Mouse (Mus musculus): ENCODE results near the gene Gm21969. TPM values are rescaled to one million over a fixed set of nuclear protein-coding genes. Genes with fewer than 3 reads are reported as not detected.

Gene Gm21969
- polyA plus RNA-seq (2015; fragmentation: Nextera tagmentation; extraction: Ambion mirVana), result not detected in 2 replicates

DNA sequence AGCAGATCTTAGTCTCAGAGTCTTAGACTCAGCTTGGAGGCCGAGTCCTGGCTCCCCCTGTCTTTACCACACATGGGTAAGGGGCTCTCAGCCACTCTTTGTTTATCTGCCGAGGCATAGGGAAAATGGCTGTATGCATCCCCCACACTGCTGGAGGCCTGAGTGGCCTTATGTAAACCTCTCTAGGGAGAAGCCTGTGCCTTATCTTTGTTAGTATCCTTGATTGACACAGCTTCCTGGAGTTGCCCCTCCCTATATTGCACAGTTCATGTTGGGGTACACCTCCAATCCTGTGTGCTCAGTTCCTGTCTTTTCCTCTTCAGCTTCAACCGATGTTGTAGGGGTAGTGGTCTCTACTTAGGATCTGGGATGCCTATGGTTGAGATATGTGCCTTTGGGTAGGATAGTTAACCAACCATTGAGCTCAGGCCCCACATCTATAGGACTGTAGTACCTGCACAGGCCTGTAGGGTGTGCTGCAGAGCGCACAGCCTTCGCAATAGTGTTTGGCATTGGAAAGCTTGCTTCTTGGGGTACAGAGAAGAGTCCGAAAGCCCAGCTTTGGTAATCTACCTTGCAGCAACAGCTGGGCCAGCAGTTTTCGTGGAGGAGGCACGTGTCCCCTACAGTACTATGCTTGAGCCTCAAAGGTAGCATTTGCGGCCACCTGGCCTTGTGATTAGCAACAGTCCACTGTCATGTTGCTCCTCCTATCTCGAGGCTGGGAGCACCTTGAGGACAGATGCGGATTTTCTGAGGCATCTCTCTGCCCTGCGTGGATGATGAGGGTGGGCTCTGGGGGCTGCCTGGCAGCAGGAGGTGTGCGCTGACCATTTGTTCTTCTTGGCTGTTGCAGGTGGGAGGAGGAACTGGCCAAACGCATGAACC, at the start of gene Gm21969:
TSS of gene Gm21969 (plus strand) at position 830 of the 888 bp plus-strand sequence.
- Histone ChIP-seq H3K27me3 (replicated peaks; ENCODE audit: insufficient read depth, low read length) (no peaks in the 10 kb centered on the region), H3K4me3 (ENCODE audit: low read depth, low read length) (no peak within 1 kb of the TSS), H3K36me3 (ENCODE audit: insufficient read depth, low read length) (no peaks in the 10 kb centered on the region), H3K9ac (replicated peaks; ENCODE audit: low read depth) (0 out of 2 replicates have a peak within 1 kb of the TSS, but pooled peaks have one; percentile 1), H3K27ac (ENCODE audit: low read length) (peak within 1 kb of the TSS; percentile 83), H3K4me1 (ENCODE audit: insufficient read depth, low read depth, low read length) (peaks cover 27% of the 10 kb centered on the region), H3K4me2 (replicated peaks; ENCODE audit: low read depth, low read length) (no peak within 1 kb of the TSS), H3K9me3 (ENCODE audit: low read length) (no peaks in the 10 kb centered on the region)
- DNase-seq (ENCODE audit: low spot score) (peak; percentile 73), ATAC-seq (no peak)
- TF ChIP-seq CTCF (IDR thresholded peaks at IDR 0.05), result peak; percentile 97
- TF ChIP-seq EP300 (IDR thresholded peaks at IDR 0.05), result peak; percentile 38; the same call in 1 of the 2 replicates
- 48% methylated on average over 14 of the region's 14 CpGs for WGBS

GRCm38 (mm10) chr4:139555235-139555634, 47.8 kb upstream of the Gm21969 start:
- no peak for ATAC-seq
- Histone ChIP-seq H3K27ac (ENCODE audit: low read length) (no peak overlapping the region), H3K9ac (replicated peaks; ENCODE audit: low read depth) (no peak overlapping the region), H3K9me3 (ENCODE audit: low read length) (no peaks in the 10 kb centered on the region), H3K4me1 (ENCODE audit: insufficient read depth, low read depth, low read length) (no peaks in the 10 kb centered on the region), H3K4me3 (ENCODE audit: low read depth, low read length) (no peak overlapping the region), H3K4me2 (replicated peaks; ENCODE audit: low read depth, low read length) (no peak overlapping the region), H3K36me3 (ENCODE audit: insufficient read depth, low read length) (no peaks in the 10 kb centered on the region), H3K27me3 (replicated peaks; ENCODE audit: insufficient read depth, low read length) (no peaks in the 10 kb centered on the region)
- WGBS, result 82% methylated on average over 11 of the region's 11 CpGs
- TF ChIP-seq CTCF (IDR thresholded peaks at IDR 0.05) (no peak), EP300 (IDR thresholded peaks at IDR 0.05) (no peak)
- no peak for DNase-seq (ENCODE audit: low spot score)

DNA sequence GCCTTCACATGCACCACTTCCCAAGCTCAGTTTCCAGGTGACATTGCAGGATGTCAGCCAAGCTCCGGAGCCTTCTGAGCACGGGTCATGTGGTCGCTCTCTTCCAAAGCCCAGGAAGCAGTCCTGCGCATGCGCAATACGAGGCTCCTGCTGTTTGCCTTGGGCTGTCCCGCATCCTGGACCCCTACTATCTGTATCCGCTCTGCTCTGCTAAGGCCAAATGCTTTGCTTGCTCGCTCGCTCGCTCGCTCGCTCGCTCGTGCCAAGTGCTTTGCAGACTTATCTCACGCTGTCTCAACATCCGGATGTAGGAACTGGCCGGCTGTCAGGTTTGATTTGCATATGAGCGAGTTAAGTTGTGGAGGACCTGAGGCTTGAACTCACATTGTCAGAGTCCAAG, 47.0 kb upstream of the Gm21969 start:
- TF ChIP-seq CTCF (IDR thresholded peaks at IDR 0.05) (no peak), EP300 (IDR thresholded peaks at IDR 0.05) (no peak)
- Histone ChIP-seq H3K4me3 (ENCODE audit: low read depth, low read length) (no peak overlapping the region), H3K4me2 (replicated peaks; ENCODE audit: low read depth, low read length) (0 out of 2 replicates have a peak overlapping the region, but pooled peaks have one; percentile 15), H3K9me3 (ENCODE audit: low read length) (no peaks in the 10 kb centered on the region), H3K4me1 (ENCODE audit: insufficient read depth, low read depth, low read length) (no peaks in the 10 kb centered on the region), H3K27me3 (replicated peaks; ENCODE audit: insufficient read depth, low read length) (no peaks in the 10 kb centered on the region), H3K36me3 (ENCODE audit: insufficient read depth, low read length) (no peaks in the 10 kb centered on the region), H3K27ac (ENCODE audit: low read length) (no peak overlapping the region), H3K9ac (replicated peaks; ENCODE audit: low read depth) (no peak overlapping the region)
- DNase-seq (ENCODE audit: low spot score) (peak; percentile 37), ATAC-seq (peak; percentile 35; the same call in 1 of the 2 replicates)
- 46% methylated on average over 19 of the region's 19 CpGs for WGBS

DNA sequence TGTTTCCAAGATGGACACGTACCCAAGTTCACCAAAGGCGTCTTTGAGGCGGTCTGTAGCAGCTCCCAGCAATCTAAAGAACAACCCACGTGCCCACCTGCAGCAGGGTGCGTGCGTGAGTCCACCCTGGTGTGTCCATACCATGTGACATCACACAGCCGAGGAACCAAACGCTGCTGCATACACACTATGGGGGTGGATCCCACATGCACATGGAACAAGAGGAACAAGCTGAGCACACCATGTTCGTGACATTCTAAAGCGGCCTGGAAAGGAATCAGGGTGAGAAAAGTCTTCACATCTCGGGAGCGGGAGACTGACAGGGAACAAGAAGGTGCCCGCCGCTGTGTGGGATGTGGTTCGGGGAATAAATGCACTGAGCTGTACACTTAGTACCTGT, 34.6 kb upstream of the Gm21969 start:
- Histone ChIP-seq H3K9me3 (ENCODE audit: low read length) (no peaks in the 10 kb centered on the region), H3K27me3 (replicated peaks; ENCODE audit: insufficient read depth, low read length) (no peaks in the 10 kb centered on the region), H3K4me3 (ENCODE audit: low read depth, low read length) (no peak overlapping the region), H3K4me2 (replicated peaks; ENCODE audit: low read depth, low read length) (no peak overlapping the region), H3K9ac (replicated peaks; ENCODE audit: low read depth) (no peak overlapping the region), H3K36me3 (ENCODE audit: insufficient read depth, low read length) (no peaks in the 10 kb centered on the region), H3K27ac (ENCODE audit: low read length) (no peak overlapping the region), H3K4me1 (ENCODE audit: insufficient read depth, low read depth, low read length) (no peaks in the 10 kb centered on the region)
- 71% methylated on average over 15 of the region's 15 CpGs for WGBS
- no peak for DNase-seq (ENCODE audit: low spot score)
- no peak for TF ChIP-seq EP300 (IDR thresholded peaks at IDR 0.05)
- TF ChIP-seq CTCF (IDR thresholded peaks at IDR 0.05), result no peak
- no peak for ATAC-seq

DNA sequence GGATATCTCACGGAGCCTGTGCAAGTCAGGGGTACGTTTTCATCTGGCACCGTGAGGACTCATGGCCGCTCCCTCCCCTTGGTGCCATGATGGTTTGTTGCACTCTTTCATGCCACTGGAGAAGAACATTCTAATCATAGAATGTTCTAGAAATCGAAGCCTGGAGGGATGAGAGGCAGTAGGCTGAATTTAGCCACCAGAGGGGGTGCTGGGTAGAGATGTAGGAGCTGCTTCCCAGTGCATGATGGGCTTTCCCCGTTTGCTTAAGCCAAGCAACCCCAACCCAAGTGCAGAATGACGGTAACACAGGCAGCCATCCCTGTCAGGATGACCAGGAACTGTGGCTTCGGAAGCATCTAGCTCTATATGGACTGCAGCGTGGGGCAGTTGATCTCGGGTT, 32.2 kb upstream of the Gm21969 start:
- 77% methylated on average over 10 of the region's 10 CpGs for WGBS
- H3K4me2 ChIP-seq (replicated peaks; ENCODE audit: low read depth, low read length), result no peak overlapping the region
- H3K36me3 ChIP-seq (ENCODE audit: insufficient read depth, low read length), result no peaks in the 10 kb centered on the region
- H3K4me1 ChIP-seq (ENCODE audit: insufficient read depth, low read depth, low read length), result no peaks in the 10 kb centered on the region; the same call in 1 of the 2 replicates
- ATAC-seq (no peak), DNase-seq (ENCODE audit: low spot score) (peak; percentile 26)
- H3K27ac ChIP-seq (ENCODE audit: low read length), result no peak overlapping the region
- TF ChIP-seq CTCF (IDR thresholded peaks at IDR 0.05) (peak; percentile 62), EP300 (IDR thresholded peaks at IDR 0.05) (no peak)
- no peaks in the 10 kb centered on the region for H3K9me3 ChIP-seq (ENCODE audit: low read length)
- H3K4me3 ChIP-seq (ENCODE audit: low read depth, low read length), result no peak overlapping the region
- no peak overlapping the region for H3K9ac ChIP-seq (replicated peaks; ENCODE audit: low read depth)
- no peaks in the 10 kb centered on the region for H3K27me3 ChIP-seq (replicated peaks; ENCODE audit: insufficient read depth, low read length)

- Histone ChIP-seq H3K36me3 (ENCODE audit: insufficient read depth, low read length) (no peaks in the 10 kb centered on the region), H3K4me2 (replicated peaks; ENCODE audit: low read depth, low read length) (no peak overlapping the region), H3K27me3 (replicated peaks; ENCODE audit: insufficient read depth, low read length) (no peaks in the 10 kb centered on the region), H3K27ac (ENCODE audit: low read length) (no peak overlapping the region), H3K9ac (replicated peaks; ENCODE audit: low read depth) (no peak overlapping the region), H3K4me3 (ENCODE audit: low read depth, low read length) (no peak overlapping the region), H3K4me1 (ENCODE audit: insufficient read depth, low read depth, low read length) (peaks cover 10% of the 10 kb centered on the region; the same call in 1 of the 2 replicates), H3K9me3 (ENCODE audit: low read length) (no peaks in the 10 kb centered on the region)
- TF ChIP-seq CTCF (IDR thresholded peaks at IDR 0.05) (no peak), EP300 (IDR thresholded peaks at IDR 0.05) (no peak)
- ATAC-seq (no peak), DNase-seq (ENCODE audit: low spot score) (no peak)
- WGBS, result 92% methylated on average over 12 of the region's 12 CpGs
These were observed 30.0 kb upstream of the Gm21969 start for GRCm38 (mm10) chr4:139572928-139573512.

Measured in lung, postnatal 0 days (tissue).